Mouse (Mus musculus) fibroblast of lung, adult 2 months (primary cell): ENCODE data around the gene B4galt4.
"Not testable (repeated sequence)": the region's sequence is repeated elsewhere in the genome, so short reads cannot be mapped to it uniquely, and the experiment has no call there.

Source experiments
- DNase-seq: peaks from one replicate; pipeline ENCODE4 v3.0.0-alpha.2; 2011; ENCODE audit warnings: low read depth

Gene B4galt4

GRCm38 (mm10) chr16:38742113-38742658 lies at the start of gene B4galt4:
TSS of gene B4galt4 (plus strand) at chr16:38742264.
- DNase-seq: no peak

- DNase-seq: no peak
Observed at GRCm38 (mm10) chr16:38694906-38695540, 47.0 kb upstream of the B4galt4 start.

GRCm38 (mm10) chr16:38695557-38695956 lies 46.5 kb upstream of the B4galt4 start:
- DNase-seq: no peak

GRCm38 (mm10) chr16:38697611-38698010 lies 44.5 kb upstream of the B4galt4 start:
- DNase-seq: no peak

DNA sequence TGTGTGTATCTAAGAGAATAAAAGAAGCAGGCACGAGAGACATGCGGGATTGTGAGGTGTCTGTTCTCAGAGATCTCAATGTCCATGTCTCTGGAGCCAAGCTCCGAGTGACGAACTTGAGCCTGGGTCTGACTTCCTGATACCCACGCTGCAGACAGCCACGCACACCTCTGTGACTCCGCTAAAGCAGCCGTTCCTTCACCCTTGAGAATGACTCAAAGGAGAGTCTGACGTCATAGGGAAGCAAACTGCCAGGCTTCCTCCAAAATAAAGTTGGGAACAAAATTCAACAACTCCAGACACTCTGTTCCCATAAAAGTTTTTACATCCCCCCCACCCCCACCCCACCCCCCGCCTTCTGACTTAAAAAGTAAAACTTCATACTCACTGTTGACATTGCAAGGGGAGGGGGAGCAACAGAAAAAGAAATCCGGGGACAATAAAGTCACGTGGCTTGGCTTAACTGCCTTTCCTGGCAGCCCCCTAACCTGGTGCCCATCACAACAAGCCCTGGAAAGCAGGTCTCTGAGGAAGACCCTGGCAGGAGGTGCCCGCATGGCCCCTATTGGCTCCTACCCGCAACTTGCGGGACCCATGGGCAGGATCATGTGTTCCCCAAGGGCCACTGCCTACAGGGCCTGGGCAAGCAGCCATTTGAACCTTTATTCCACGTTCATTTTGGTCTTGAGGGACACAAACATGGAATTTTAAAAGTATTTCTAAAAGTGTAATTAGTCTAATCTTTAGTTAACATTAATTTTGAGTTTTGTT lies 41.5 kb upstream of the B4galt4 start:
- DNase-seq: no peak

DNA sequence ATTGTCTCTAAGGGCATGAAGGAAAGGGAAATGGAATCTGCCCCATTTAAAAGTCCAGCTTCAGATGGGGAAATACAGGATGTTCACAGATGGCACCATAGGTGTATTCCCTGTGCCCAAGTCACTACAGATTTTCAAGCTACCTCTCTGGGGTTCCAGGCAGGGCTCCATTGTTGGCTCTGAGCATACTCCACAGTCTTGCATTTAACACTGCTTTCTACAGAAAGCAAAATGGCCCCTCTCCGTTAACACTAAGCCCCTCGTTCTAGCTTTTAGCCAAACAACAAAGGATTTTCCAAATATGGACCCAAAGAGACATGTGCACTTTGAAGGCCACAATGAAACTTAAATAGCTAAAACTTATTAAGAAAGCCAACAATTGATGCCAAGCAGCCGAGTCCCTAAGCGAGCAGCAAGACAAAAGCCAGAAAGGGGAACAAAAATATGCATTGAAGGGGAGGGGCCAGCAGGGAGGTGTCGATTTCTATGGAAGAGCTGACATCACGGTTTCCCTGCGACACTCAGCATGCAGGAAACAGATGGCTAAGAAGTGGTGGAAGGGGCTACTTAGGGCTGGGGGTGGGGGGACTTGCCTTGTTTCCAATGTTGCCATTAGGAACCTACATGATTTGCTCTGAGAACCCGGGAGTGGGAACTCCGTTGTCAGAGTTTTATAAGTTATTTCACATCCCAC lies 40.4 kb upstream of the B4galt4 start:
- DNase-seq: no peak

GRCm38 (mm10) chr16:38702316-38702715 lies 39.7 kb upstream of the B4galt4 start:
- DNase-seq: no peak

DNA sequence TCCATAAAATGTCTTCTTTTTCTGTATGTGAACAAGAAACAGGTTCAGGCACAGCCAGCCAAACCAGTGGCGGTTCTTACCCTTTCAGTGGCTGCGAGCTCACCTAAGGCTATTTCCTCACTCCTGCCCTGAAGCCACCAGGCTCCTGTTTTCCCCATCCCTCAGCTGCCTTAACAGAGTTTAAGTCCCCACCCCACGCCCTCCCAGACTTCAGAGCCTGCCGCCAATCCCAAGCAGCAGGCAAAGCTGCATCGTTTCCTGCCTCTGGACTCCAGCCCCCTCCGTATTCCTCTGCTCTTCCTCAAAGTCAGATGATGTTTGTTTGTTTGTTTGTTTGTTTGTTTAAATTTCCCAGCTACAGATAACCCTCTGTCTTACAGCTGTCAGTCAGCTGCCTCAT lies 38.6 kb upstream of the B4galt4 start:
- DNase-seq: no peak

DNA sequence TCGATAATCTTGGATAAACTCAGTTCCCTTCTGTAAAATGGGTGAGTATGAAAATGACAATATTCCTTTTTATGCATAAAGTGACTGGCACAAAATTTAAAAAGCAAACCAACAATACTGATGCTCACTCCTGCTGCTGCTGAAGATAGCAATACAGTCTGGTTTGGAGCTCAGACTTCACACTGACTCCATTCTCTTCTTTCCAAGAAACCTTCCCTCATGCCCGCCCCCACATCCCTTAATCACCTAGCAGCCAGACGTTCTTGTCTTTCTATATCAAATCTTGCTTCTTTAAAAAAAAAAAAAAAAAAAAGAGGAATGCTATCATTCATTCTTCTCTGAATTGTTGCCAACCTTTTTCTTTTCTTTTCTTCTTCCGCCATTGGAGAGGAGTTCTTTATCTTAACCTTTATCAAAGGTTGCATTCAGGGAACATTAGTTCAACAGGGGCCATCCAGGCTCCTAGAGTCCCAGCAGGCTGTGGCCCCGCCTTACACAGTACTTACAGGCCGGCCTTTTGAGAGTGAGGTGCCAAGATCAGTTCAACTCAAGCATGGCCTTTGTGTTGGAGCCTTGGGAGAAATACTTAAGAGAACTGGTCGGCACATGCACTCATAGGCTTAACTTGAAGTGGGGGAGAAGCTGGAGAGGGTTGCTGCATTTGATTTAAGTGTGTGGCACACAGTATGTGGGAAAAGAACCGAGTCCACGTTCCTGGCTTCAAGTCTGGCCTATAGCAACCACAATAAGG lies 36.4 kb upstream of the B4galt4 start:
- DNase-seq: no peak

- no peak for DNase-seq
Observed at GRCm38 (mm10) chr16:38706782-38707181, 35.3 kb upstream of the B4galt4 start.

DNA sequence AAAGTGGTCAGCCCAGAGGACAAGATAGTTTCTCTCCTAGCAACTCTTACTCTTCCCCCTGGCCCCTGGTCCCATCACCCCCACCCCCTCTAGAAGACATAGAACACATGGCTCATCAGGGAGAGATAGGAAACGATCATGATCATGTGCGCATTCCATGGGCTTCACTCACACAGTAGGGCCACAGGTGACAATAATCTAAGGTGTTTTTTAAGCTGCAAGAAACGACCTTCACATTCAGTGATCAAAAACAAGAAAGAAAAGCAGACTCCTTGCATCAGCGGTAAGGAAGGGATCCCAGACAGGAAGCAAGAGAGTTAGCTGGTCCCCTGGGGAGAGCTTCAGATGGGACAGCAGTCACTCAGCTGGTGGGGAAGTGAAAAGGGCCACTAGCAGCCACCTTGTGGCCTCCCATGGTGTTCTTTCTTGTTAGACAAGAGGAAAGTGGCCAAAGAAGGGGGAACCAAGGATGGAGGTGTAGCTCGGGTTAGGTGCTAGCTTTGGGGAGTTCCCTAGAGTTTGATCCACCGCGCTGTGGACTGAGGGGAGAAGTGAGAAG lies 33.0 kb upstream of the B4galt4 start:
- DNase-seq: no peak

GRCm38 (mm10) chr16:38711245-38711644 lies 30.8 kb upstream of the B4galt4 start:
- no peak for DNase-seq

GRCm38 (mm10) chr16:38712105-38712504 lies 30.0 kb upstream of the B4galt4 start:
- DNase-seq: no peak

DNA sequence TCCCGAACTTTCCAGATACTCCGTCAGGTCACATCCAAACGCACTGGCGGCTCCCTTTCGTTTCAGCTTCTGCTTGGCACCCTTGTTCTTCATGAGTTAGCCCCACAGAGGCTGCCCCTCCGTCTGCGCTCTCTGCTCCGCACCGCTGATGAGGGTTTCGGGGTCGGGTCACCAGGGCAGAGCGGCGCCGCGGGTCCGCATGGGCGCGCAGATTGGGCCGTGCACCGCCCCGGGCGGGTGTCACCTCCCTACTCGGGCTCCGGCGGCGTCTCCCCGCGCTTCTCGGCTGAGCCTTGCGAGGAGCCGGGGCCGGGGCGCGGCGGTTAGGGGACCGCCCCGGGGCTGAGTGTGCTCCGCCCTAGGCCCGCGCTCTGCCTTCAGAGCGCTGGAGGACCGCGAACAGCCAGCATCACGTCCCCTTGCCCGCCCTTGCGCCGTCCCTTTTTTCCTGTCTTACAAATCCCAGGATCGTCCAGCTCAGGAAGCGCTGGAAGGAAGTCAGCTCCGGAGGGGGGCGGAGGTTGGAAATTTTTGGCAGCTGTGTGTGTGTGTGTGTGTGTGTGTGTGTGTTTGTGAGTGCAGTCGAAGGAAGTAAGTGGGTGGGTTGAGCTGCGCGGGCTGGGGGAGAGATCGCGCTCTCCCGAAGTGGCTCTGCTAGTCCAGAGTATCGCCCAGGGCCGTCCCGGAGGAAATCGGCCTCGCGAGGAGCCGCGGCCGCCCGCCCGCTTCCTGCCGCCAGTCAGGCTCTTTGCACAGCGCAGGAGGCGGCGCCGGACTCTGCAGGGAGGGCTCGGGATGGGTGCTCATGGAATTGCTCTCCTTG lies 29.3 kb upstream of the B4galt4 start, which contains the start of gene Arhgap31:
Gene Arhgap31, minus strand, starts transcription at position 694 of the 823 bp plus-strand sequence.
- no peak for DNase-seq

DNA sequence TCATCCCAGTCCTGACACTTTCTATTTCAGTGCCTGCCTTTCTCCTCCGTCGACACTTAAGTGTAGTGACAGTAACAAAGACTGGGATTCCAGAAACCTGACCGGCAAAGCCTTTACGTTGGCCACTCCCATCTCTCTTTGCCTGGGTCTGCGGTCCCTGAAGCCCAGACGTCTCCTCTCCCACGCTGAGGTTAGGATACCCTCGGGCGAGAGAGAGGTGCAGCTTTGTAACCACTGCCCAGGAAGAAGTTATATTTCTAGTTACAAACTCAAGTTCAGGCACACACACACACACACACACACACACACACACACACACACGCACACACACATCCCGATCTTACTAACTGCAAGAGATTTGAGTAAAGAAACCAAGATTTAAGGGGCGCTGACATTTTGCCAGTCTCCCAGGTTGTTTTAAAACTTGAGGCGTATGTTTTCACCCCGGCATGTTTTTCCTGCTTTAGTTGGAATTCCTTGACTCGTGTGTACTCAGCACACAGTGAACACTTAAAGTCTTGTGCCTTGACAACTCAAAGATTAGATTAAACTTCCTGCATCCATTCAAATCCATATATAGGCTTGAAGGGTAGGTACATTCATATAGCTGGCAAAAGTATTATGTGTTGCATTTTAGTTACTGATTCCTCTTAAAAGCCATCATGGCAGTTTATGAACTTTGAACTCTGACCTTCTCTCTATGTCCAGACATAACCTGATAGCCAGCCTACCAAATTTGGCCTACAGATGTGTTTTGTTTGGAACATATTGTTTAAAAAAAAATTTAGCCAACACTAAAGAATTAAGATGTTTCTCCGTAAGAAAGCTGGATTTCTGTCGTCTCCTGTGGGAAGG lies 28.4 kb upstream of the B4galt4 start:
- DNase-seq: no peak

DNA sequence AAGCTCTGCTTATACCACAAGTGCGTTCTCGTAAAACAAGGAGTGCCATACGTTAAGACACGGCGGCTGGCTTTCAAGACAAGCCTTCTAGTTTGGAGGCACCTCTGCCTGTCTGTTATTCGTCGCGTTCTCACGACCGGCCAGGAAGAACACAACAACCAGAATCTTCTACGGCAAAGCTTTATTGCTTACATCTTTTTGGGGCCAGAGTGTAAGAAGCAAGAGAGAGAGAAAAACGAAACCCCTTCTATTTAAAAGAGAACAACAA lies 27.9 kb upstream of the B4galt4 start:
- not testable (repeated sequence) for DNase-seq

- no peak for DNase-seq
Observed at GRCm38 (mm10) chr16:38721377-38721776, 20.7 kb upstream of the B4galt4 start.

- no peak for DNase-seq
Observed at GRCm38 (mm10) chr16:38724256-38724655, 17.8 kb upstream of the B4galt4 start.

DNA sequence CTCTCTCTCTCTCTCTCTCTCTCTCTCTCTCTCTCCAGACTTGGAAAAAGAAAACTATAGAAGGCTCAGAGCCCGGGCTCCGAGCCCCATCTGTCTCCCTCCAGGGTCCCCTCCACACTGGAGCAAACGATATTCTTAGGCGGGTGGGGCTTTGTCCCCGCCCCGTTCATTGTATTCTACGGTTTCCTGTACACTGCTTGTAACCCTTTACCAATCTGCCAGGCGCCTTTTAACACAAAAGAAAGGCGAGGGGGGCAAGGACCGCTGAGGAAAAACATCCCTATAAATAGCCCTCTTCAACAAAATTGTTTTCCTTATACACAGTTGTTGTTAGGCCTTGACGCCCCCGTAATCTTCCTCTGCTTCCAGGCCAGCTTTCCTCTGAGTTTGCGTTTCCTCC lies 17.1 kb upstream of the B4galt4 start:
- no peak for DNase-seq

GRCm38 (mm10) chr16:38728576-38729132 lies 13.4 kb upstream of the B4galt4 start:
- no peak for DNase-seq
